Mouse (Mus musculus) intestine, embryonic 14.5 days (tissue): ENCODE results near the gene Snx17. TPM values are rescaled to one million over a fixed set of nuclear protein-coding genes. Genes with fewer than 3 reads are reported as not detected.
"Not testable (repeated sequence)": the region's sequence is repeated elsewhere in the genome, so short reads cannot be mapped to it uniquely, and the experiment has no call there.

Experiments
- ATAC-seq: fragments of 200-750 bp; cut with Nextera tagmentation; replicated peaks from 2 replicates; pipeline ENCODE4 v1.8.0; 2017; ENCODE audit warnings: low read depth, moderate number of reproducible peaks, moderate TSS enrichment, moderate library complexity; ENCODE audit not compliant: low FRiP score, low TSS enrichment
- DNase-seq: peaks from one replicate; pipeline ENCODE4 v3.0.0-alpha.2; 2018; ENCODE audit warnings: low spot score
- H3K27ac ChIP-seq: fragments of 300-500 bp; sonication (generic); 2 replicates; pipeline ENCODE4 v1.5.1; 2014; ENCODE audit warnings: low read depth, mild to moderate bottlenecking, control low read depth
- H3K27me3 ChIP-seq: fragments of 300-500 bp; sonication (generic); replicated peaks from 2 replicates; pipeline ENCODE4 v1.6.1; 2014; ENCODE audit warnings: low read length, control low read depth; ENCODE audit not compliant: control insufficient read depth, insufficient read depth
- H3K36me3 ChIP-seq: fragments of 300-500 bp; sonication (generic); 2 replicates; pipeline ENCODE4 v1.6.1; 2014; ENCODE audit warnings: low read length, control low read depth; ENCODE audit not compliant: control insufficient read depth, insufficient read depth
- H3K4me1 ChIP-seq: fragments of 300-500 bp; sonication (generic); replicated peaks from 2 replicates; pipeline ENCODE4 v1.6.1; 2014; ENCODE audit warnings: low read length, control low read depth, mixed read lengths; ENCODE audit not compliant: control insufficient read depth, insufficient read depth
- H3K4me2 ChIP-seq: fragments of 300-500 bp; sonication (generic); 2 replicates; pipeline ENCODE4 v1.6.1; 2014; ENCODE audit warnings: low read length
- H3K4me3 ChIP-seq: fragments of 300-500 bp; sonication (generic); 2 replicates; pipeline ENCODE4 v1.5.1; 2014; ENCODE audit warnings: low read depth, low read length, control low read depth, mixed read lengths
- H3K9ac ChIP-seq: fragments of 300-500 bp; sonication (generic); 2 replicates; pipeline ENCODE4 v1.6.1; 2014; ENCODE audit warnings: mild to moderate bottlenecking, low read length
- H3K9me3 ChIP-seq: fragments of 300-500 bp; sonication (generic); 2 replicates; pipeline ENCODE4 v1.6.1; 2016; ENCODE audit warnings: low read length, control low read depth; ENCODE audit not compliant: control insufficient read depth
- WGBS: fragments of 180-500 bp; shearing (Covaris S2); extraction: QIAGEN DNeasy Blood & Tissue Kit; methylation state at CpG from one replicate; pipeline ENCODE4 v1.1.7; 2014; 5-methylcytosine and 5-hydroxymethylcytosine counted together
- polyA plus RNA-seq: library from polyadenylated mRNA; unstranded; fragments of >200 nt; fragmentation: Nextera tagmentation; extraction: Ambion mirVana; gene quantifications from 2 replicates; pipeline ENCODE4 v1.2.1, GENCODE M21; 2014

The Snx17 gene
- polyA plus RNA-seq, 1 experiment from 2014 or later, result 127 TPM

DNA sequence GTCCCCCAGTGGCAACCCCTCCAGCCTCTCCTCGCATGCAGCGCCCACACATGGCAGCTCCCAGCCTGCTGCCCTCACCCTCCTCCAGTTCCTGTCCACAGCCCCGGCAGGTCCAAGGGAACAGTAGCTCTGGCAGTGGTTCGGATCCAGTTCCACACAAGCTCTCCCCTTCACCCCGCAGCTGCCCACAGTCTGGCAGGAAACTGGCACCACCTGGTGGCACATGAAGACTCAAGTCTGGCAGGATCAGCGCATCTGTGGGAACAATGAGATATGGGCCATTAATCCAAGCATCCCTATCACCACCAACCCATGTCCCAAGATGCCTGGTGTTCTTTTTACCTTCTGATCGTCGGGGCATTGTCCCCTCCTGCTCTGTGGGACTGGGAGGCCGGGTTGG is 6.9 kb downstream of the Snx17 start:
- no peak overlapping the region for H3K4me2 ChIP-seq
- WGBS, result 89% methylated on average over 9 of the region's 9 CpGs
- no peak for ATAC-seq
- H3K27me3 ChIP-seq, result no peaks in the 10 kb centered on the region
- no peak overlapping the region for H3K9ac ChIP-seq
- peaks cover 14% of the 10 kb centered on the region for H3K4me1 ChIP-seq
- peak; percentile 52 for DNase-seq
- no peak overlapping the region for H3K27ac ChIP-seq
- H3K4me3 ChIP-seq, result no peak overlapping the region
- peaks cover 4% of the 10 kb centered on the region for H3K9me3 ChIP-seq
- H3K36me3 ChIP-seq, result peaks cover 80% of the 10 kb centered on the region

DNA sequence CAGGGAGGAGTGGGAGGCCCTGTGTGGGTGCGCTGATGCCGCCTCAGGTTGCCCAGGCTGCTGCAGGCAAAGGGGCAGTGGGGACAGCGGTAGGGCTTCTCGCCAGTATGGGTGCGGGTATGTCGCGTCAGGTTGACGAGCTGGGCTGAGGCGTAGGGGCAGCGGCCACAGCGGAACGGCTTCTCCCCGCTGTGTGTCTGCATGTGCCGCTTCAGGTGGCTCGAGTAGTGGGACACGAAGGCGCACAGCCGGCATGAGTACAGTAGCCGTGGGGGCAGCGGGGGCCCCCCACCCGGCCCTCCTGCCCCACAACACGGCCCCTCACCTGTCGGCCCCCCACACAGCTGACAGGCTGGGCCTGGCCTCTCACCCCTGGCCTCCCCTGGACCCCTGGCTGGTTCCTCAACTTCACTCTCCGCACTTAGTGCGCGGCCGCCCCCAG is 7.3 kb downstream of the Snx17 start:
- 91% methylated on average over 27 of the region's 27 CpGs for WGBS
- ATAC-seq, result no peak
- H3K27ac ChIP-seq, result no peak overlapping the region
- DNase-seq, result peak; percentile 53
- no peak overlapping the region for H3K4me2 ChIP-seq
- no peak overlapping the region; the same call in 1 of the 2 replicates for H3K9ac ChIP-seq
- peaks cover 4% of the 10 kb centered on the region for H3K9me3 ChIP-seq
- peaks cover 80% of the 10 kb centered on the region for H3K36me3 ChIP-seq
- no peak overlapping the region for H3K4me3 ChIP-seq
- peaks cover 14% of the 10 kb centered on the region for H3K4me1 ChIP-seq
- H3K27me3 ChIP-seq, result no peaks in the 10 kb centered on the region

DNA sequence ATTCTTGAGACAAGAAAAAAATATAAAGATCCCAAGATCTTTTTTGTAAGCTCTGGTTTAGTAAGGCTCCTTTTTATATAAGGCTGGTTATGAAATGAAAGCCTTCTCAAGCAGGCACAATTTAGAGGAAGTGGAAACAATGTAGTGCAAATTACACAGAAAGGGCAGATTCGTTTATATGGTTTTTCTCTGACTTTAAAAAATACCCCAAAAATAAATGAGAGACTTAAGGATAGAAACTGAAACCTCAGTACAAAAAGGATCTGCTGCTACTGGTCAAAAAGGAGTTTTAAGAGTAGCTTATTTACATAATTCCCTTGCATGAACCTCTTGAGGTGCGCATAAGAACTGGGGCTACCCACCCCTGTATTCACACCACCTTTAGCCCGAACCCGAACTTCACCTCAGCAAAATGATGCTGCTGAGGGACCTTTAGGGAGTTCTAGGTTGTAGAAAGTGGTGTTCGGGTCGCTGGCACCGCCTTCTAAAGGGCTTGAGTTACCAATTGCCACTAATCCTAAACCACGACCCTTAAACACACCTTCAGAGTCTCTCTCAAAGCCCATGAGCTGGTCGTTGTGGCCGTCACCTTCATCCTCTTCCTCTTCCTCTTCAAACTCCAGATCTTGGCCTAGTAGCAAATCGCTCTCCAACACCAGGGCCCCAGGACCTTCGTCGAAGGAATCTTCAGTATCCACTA is 8.2 kb downstream of the Snx17 start:
- H3K9me3 ChIP-seq, result peaks cover 4% of the 10 kb centered on the region
- H3K4me2 ChIP-seq, result peak overlapping the region; percentile 64
- no peaks in the 10 kb centered on the region for H3K27me3 ChIP-seq
- 18% methylated on average over 13 of the region's 13 CpGs for WGBS
- peak overlapping the region; percentile 55 for H3K4me3 ChIP-seq
- peak overlapping the region; percentile 76 for H3K9ac ChIP-seq
- DNase-seq (peak; percentile 58), ATAC-seq (no peak)
- peak overlapping the region; percentile 49; the same call in 1 of the 2 replicates for H3K27ac ChIP-seq
- H3K36me3 ChIP-seq, result peaks cover 80% of the 10 kb centered on the region
- H3K4me1 ChIP-seq, result peaks cover 14% of the 10 kb centered on the region

DNA sequence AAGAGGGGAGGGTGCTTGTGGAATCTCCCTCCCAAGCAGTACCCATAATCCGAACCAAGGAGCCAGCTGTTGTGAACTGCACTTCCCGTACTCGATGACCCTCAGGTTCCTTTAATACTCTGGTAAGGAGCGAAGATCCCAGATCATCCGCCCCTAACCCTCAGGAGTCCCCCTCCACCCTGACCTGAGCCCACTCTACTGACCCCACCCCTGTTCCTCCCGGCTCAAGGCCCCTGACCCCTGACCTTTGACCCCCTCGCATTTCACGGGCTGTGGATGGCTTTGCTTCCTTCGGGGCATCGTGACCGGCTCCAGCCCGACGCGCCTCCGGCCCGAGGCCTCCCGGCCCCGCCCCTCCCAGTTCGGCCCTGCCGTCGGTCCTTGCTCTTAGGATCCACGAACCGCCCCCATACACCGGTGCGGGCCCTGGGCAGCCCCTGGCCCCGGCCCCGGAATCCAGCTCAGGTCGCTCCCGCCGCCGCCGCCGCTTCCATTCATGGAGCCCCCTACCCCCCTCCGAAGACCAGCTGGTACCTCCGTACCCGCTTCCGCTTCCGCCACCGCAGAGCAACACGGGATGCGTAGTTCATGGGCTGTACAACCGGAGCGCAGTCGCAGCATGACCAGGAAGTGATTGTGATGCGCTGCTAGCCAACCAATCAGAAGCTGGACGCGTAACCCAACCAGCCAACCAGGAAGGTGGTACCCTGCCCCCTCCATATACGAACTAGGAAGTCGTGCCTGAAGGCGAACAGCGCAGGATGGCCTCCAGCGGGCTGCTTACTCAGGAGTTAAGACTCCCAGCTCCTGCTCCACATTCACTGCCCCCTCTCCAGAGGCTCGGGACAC is 8.9 kb downstream of the Snx17 start, which contains the start of gene Zfp513:
TSS of gene Zfp513 (minus strand) at position 562 of the 849 bp plus-strand sequence.
- Histone ChIP-seq H3K9ac (peak within 1 kb of the TSS; percentile 76), H3K27me3 (no peaks in the 10 kb centered on the region), H3K4me2 (peak within 1 kb of the TSS; percentile 64), H3K4me1 (peaks cover 14% of the 10 kb centered on the region), H3K36me3 (peaks cover 79% of the 10 kb centered on the region), H3K9me3 (peaks cover 4% of the 10 kb centered on the region), H3K4me3 (peak within 1 kb of the TSS; percentile 55), H3K27ac (peak within 1 kb of the TSS; percentile 60)
- DNase-seq, result peak; percentile 94
- 1% methylated on average over 53 of the region's 53 CpGs for WGBS
- peak; percentile 96 for ATAC-seq

DNA sequence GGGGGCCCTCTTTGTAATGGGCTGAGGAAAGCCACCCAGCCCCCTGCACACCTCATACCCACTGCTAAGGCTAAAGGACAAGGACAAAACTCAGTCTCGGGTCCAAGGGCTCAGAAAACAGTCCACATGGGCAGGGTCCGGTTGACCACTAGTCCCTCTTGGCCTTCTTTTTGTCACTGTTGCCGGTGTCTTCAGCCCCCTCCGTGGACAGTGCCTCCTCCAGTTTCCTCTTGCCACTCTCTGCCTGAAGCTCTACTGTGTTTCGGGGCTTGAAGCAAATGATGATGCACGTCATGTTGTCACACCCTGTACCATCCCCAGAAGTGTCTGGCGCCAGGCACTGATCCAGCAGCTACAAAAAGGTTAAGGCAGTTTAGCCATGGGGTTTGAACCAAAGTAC is 9.9 kb downstream of the Snx17 start:
- Histone ChIP-seq H3K27me3 (no peaks in the 10 kb centered on the region), H3K4me2 (peak overlapping the region; percentile 56), H3K9me3 (peaks cover 4% of the 10 kb centered on the region), H3K4me3 (peak overlapping the region; percentile 55), H3K36me3 (peaks cover 79% of the 10 kb centered on the region), H3K9ac (no peak overlapping the region), H3K27ac (peak overlapping the region; percentile 60; the same call in 1 of the 2 replicates), H3K4me1 (peaks cover 14% of the 10 kb centered on the region)
- ATAC-seq (no peak), DNase-seq (no peak)
- 88% methylated on average over 7 of the region's 7 CpGs for WGBS

DNA sequence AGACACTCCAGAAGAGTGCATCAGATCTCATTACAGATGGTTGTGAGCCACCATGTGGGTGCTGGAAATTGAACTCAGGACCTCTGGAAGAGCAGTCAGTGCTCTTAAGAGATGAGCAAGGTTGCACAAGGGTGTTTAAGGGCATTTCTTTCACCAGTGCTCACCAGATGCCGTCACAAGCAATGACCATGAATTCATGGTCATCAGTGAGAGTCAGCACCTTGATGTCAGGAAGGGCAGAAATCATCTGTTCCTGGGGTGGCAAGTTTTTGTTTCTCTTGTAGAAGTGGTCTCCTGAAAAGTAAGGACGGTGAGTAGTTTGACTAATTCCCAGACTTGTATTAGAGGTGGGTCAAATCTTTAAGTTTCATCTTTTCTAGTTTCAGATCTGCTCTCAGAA is 10.8 kb downstream of the Snx17 start:
- ATAC-seq (no peak), DNase-seq (no peak)
- no peak overlapping the region for H3K4me2 ChIP-seq
- peaks cover 71% of the 10 kb centered on the region for H3K36me3 ChIP-seq
- no peak overlapping the region for H3K4me3 ChIP-seq
- no peak overlapping the region for H3K9ac ChIP-seq
- peaks cover 14% of the 10 kb centered on the region for H3K4me1 ChIP-seq
- peaks cover 4% of the 10 kb centered on the region for H3K9me3 ChIP-seq
- H3K27me3 ChIP-seq, result no peaks in the 10 kb centered on the region
- H3K27ac ChIP-seq, result no peak overlapping the region
- 87% methylated on average over 2 of the region's 2 CpGs for WGBS

DNA sequence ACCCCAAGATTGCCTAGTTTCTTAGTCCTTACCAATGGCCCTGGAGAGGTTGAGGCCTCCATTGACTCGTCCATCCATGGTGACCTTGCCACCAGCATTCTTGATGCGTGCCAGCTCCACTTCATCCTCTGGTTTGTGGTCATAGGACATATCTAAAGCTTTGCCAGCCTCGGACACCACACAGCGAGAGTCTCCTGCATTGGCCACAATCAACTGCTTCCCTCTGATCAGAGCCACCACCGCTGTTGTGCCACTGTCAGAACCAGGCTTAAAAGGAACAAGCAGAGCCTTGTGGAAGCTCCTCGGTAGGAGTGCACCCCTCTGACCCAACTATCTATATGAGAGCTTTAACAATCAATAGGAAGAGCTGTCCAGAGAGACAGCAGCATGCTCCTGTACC is 11.4 kb downstream of the Snx17 start:
- ATAC-seq (no peak), DNase-seq (no peak)
- WGBS, result 94% methylated on average over 6 of the region's 6 CpGs
- Histone ChIP-seq H3K36me3 (peaks cover 65% of the 10 kb centered on the region), H3K4me2 (no peak overlapping the region), H3K4me3 (no peak overlapping the region), H3K4me1 (peaks cover 14% of the 10 kb centered on the region), H3K9ac (no peak overlapping the region), H3K27ac (no peak overlapping the region), H3K27me3 (no peaks in the 10 kb centered on the region), H3K9me3 (peaks cover 4% of the 10 kb centered on the region)

DNA sequence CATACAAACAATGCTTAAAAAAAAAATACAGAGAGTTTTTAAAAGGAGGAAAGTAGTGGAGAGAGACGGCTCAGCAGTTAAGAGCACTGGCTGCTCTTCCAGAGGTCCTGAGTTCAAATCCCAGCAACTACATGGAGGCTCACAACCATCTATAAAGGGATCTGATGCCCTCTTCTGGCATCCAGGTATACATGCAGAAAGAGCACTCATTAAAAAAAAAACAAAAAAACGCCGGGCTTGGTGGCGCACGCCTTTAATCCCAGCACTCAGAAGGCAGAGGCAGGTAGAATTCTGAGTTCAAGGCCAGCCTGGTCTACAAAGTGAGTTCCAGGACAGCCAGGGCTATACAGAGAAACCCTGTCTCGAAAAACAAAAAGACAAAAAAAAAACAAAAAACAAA is 23.5 kb downstream of the Snx17 start:
- not testable (repeated sequence) for H3K9me3 ChIP-seq, H3K9ac ChIP-seq, H3K36me3 ChIP-seq, DNase-seq, H3K27ac ChIP-seq, H3K27me3 ChIP-seq, H3K4me3 ChIP-seq, H3K4me1 ChIP-seq, ATAC-seq, H3K4me2 ChIP-seq
- whole genome bisulfite sequencing, result 87% methylated on average over 6 of the region's 6 CpGs
